Mouse (Mus musculus): ENCODE results near the gene Ntn3. TPM values are rescaled to one million over a fixed set of nuclear protein-coding genes. Genes with fewer than 3 reads are reported as not detected.

Gene Ntn3
- polyA plus RNA-seq, 2 experiments: 14.5 to 32.6 TPM

- H3K27me3 ChIP-seq (ENCODE audit: control insufficient read depth, insufficient read depth, low read length): no peaks in the 10 kb centered on the region
- H3K9ac ChIP-seq (ENCODE audit: low read depth, low read length, severe bottlenecking): no peak overlapping the region
- TF ChIP-seq POLR2A (IDR thresholded peaks at IDR 0.05; ENCODE audit: borderline replicate concordance, extremely low read depth, insufficient read depth, insufficient read length): no peak
- DNase-seq (ENCODE audit: low spot score): no peak
- H3K9me3 ChIP-seq (ENCODE audit: control insufficient read depth, low read length): no peaks in the 10 kb centered on the region
- 81% methylated on average over 7 of the region's 7 CpGs for WGBS
- no peak overlapping the region for H3K4me3 ChIP-seq (replicated peaks; ENCODE audit: low read length)
- ATAC-seq (ENCODE audit: low FRiP score, low read depth): no peak
- no peaks in the 10 kb centered on the region for H3K4me1 ChIP-seq (ENCODE audit: control insufficient read depth, insufficient read depth, low read length)
- peaks cover 95% of the 10 kb centered on the region for H3K36me3 ChIP-seq (ENCODE audit: control insufficient read depth, insufficient read depth, low read length)
- no peak overlapping the region for H3K27ac ChIP-seq (replicated peaks; ENCODE audit: low read depth, low read length)
- no peak overlapping the region for H3K4me2 ChIP-seq (replicated peaks; ENCODE audit: low read depth, low read length, severe bottlenecking)
These were observed 18.6 kb upstream of the Ntn3 start for GRCm38 (mm10) chr17:24227941-24228340.

GRCm38 (mm10) chr17:24226721-24227120, 17.4 kb upstream of the Ntn3 start:
- Histone ChIP-seq H3K4me1 (ENCODE audit: control insufficient read depth, insufficient read depth, low read length) (no peaks in the 10 kb centered on the region), H3K4me3 (replicated peaks; ENCODE audit: low read length) (no peak overlapping the region), H3K36me3 (ENCODE audit: control insufficient read depth, insufficient read depth, low read length) (peaks cover 83% of the 10 kb centered on the region), H3K9ac (ENCODE audit: low read depth, low read length, severe bottlenecking) (no peak overlapping the region), H3K9me3 (ENCODE audit: control insufficient read depth, low read length) (no peaks in the 10 kb centered on the region), H3K27ac (replicated peaks; ENCODE audit: low read depth, low read length) (no peak overlapping the region), H3K4me2 (replicated peaks; ENCODE audit: low read depth, low read length, severe bottlenecking) (no peak overlapping the region), H3K27me3 (ENCODE audit: control insufficient read depth, insufficient read depth, low read length) (no peaks in the 10 kb centered on the region)
- 92% methylated on average over 8 of the region's 8 CpGs for WGBS
- DNase-seq (ENCODE audit: low spot score) (no peak), ATAC-seq (ENCODE audit: low FRiP score, low read depth) (no peak)
- TF ChIP-seq POLR2A (IDR thresholded peaks at IDR 0.05; ENCODE audit: borderline replicate concordance, extremely low read depth, insufficient read depth, insufficient read length): no peak

GRCm38 (mm10) chr17:24225851-24226250, 16.5 kb upstream of the Ntn3 start:
- 95% methylated on average over 5 of the region's 5 CpGs for WGBS
- Histone ChIP-seq H3K36me3 (ENCODE audit: control insufficient read depth, insufficient read depth, low read length) (peaks cover 75% of the 10 kb centered on the region), H3K27me3 (ENCODE audit: control insufficient read depth, insufficient read depth, low read length) (no peaks in the 10 kb centered on the region), H3K9ac (ENCODE audit: low read depth, low read length, severe bottlenecking) (no peak overlapping the region), H3K4me3 (replicated peaks; ENCODE audit: low read length) (no peak overlapping the region), H3K4me1 (ENCODE audit: control insufficient read depth, insufficient read depth, low read length) (peaks cover 4% of the 10 kb centered on the region; the same call in 1 of the 2 replicates), H3K27ac (replicated peaks; ENCODE audit: low read depth, low read length) (no peak overlapping the region), H3K9me3 (ENCODE audit: control insufficient read depth, low read length) (no peaks in the 10 kb centered on the region), H3K4me2 (replicated peaks; ENCODE audit: low read depth, low read length, severe bottlenecking) (no peak overlapping the region)
- ATAC-seq (ENCODE audit: low FRiP score, low read depth) (no peak), DNase-seq (ENCODE audit: low spot score) (no peak)
- TF ChIP-seq POLR2A (IDR thresholded peaks at IDR 0.05; ENCODE audit: borderline replicate concordance, extremely low read depth, insufficient read depth, insufficient read length): no peak

- Histone ChIP-seq H3K4me3 (replicated peaks; ENCODE audit: low read length) (no peak overlapping the region), H3K27ac (replicated peaks; ENCODE audit: low read depth, low read length) (no peak overlapping the region), H3K4me2 (replicated peaks; ENCODE audit: low read depth, low read length, severe bottlenecking) (no peak overlapping the region), H3K9ac (ENCODE audit: low read depth, low read length, severe bottlenecking) (no peak overlapping the region), H3K36me3 (ENCODE audit: control insufficient read depth, insufficient read depth, low read length) (peaks cover 66% of the 10 kb centered on the region), H3K9me3 (ENCODE audit: control insufficient read depth, low read length) (no peaks in the 10 kb centered on the region), H3K4me1 (ENCODE audit: control insufficient read depth, insufficient read depth, low read length) (peaks cover 8% of the 10 kb centered on the region), H3K27me3 (ENCODE audit: control insufficient read depth, insufficient read depth, low read length) (no peaks in the 10 kb centered on the region)
- 90% methylated on average over 10 of the region's 10 CpGs for WGBS
- no peak for TF ChIP-seq POLR2A (IDR thresholded peaks at IDR 0.05; ENCODE audit: borderline replicate concordance, extremely low read depth, insufficient read depth, insufficient read length)
- ATAC-seq (ENCODE audit: low FRiP score, low read depth): no peak
- DNase-seq (ENCODE audit: low spot score): no peak
These were observed 15.4 kb upstream of the Ntn3 start for GRCm38 (mm10) chr17:24224741-24225140.

- peaks cover 57% of the 10 kb centered on the region for H3K36me3 ChIP-seq (ENCODE audit: control insufficient read depth, insufficient read depth, low read length)
- DNase-seq (ENCODE audit: low spot score) (no peak), ATAC-seq (ENCODE audit: low FRiP score, low read depth) (no peak)
- H3K4me1 ChIP-seq (ENCODE audit: control insufficient read depth, insufficient read depth, low read length): peaks cover 13% of the 10 kb centered on the region
- H3K9ac ChIP-seq (ENCODE audit: low read depth, low read length, severe bottlenecking): no peak overlapping the region
- no peaks in the 10 kb centered on the region for H3K9me3 ChIP-seq (ENCODE audit: control insufficient read depth, low read length)
- no peak overlapping the region for H3K27ac ChIP-seq (replicated peaks; ENCODE audit: low read depth, low read length)
- 93% methylated on average over 5 of the region's 5 CpGs for WGBS
- no peaks in the 10 kb centered on the region for H3K27me3 ChIP-seq (ENCODE audit: control insufficient read depth, insufficient read depth, low read length)
- no peak overlapping the region for H3K4me2 ChIP-seq (replicated peaks; ENCODE audit: low read depth, low read length, severe bottlenecking)
- TF ChIP-seq POLR2A (IDR thresholded peaks at IDR 0.05; ENCODE audit: borderline replicate concordance, extremely low read depth, insufficient read depth, insufficient read length): no peak
- no peak overlapping the region for H3K4me3 ChIP-seq (replicated peaks; ENCODE audit: low read length)
These were observed 14.2 kb upstream of the Ntn3 start for GRCm38 (mm10) chr17:24223513-24223912.

- ATAC-seq (ENCODE audit: low FRiP score, low read depth) (no peak), DNase-seq (ENCODE audit: low spot score) (no peak)
- Histone ChIP-seq H3K36me3 (ENCODE audit: control insufficient read depth, insufficient read depth, low read length) (peaks cover 55% of the 10 kb centered on the region), H3K27me3 (ENCODE audit: control insufficient read depth, insufficient read depth, low read length) (no peaks in the 10 kb centered on the region), H3K9ac (ENCODE audit: low read depth, low read length, severe bottlenecking) (no peak overlapping the region), H3K4me2 (replicated peaks; ENCODE audit: low read depth, low read length, severe bottlenecking) (no peak overlapping the region), H3K27ac (replicated peaks; ENCODE audit: low read depth, low read length) (no peak overlapping the region), H3K4me1 (ENCODE audit: control insufficient read depth, insufficient read depth, low read length) (peaks cover 13% of the 10 kb centered on the region), H3K9me3 (ENCODE audit: control insufficient read depth, low read length) (no peaks in the 10 kb centered on the region), H3K4me3 (replicated peaks; ENCODE audit: low read length) (no peak overlapping the region)
- WGBS: 50% methylated on average over 6 of the region's 6 CpGs
- TF ChIP-seq POLR2A (IDR thresholded peaks at IDR 0.05; ENCODE audit: borderline replicate concordance, extremely low read depth, insufficient read depth, insufficient read length): no peak
These were observed 13.3 kb upstream of the Ntn3 start for GRCm38 (mm10) chr17:24222653-24223052.
